Mouse (Mus musculus) kidney, adult 2 months (tissue): ENCODE measurements at regions not wholly inside any gene's neighbourhood (a gene's known extent, or its start where the extent isn't known, plus 50 kb on each side); places are given as distances from the start of the nearest gene placed in this dataset.

Experiments used
- CTCF ChIP-seq: fragments of 200-500 bp; conservative IDR thresholded peaks from 2 replicates; pipeline ENCODE4 v1.5.1; 2011; ENCODE audit warnings: low read depth, mild to moderate bottlenecking, control low read depth, low read length, moderate library complexity, mixed read lengths; ENCODE audit not compliant: insufficient read depth, insufficient read length
- POLR2A ChIP-seq: fragments of 200-500 bp; IDR thresholded peaks from one replicate; pipeline ENCODE4 v1.6.1; 2011; ENCODE audit warnings: low read depth, low read length, control low read depth

DNA sequence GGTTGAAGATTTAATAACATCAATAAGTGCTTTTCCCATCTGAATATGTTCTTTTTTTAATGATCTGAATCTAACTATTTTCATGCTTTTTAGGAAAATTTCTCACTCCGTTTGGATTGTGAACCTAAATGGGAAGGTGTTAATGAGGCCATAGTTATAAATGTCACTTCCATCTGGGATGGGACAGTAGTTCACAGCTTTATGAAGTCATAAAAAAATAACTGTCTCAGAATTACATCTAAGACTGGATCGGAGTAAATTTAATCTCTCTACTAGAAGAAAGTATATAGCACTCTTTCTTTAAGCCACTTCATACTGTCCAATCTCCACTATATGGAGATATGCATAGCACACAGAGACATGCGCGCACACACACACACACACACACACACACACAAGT, 226.7 kb upstream of the Adgrl4 start:
- no peak for TF ChIP-seq POLR2A
- no peak for TF ChIP-seq CTCF
